Mouse (Mus musculus) ES-E14 (cell line): ENCODE measurements at regions not wholly inside any gene's neighbourhood (a gene's known extent, or its start where the extent isn't known, plus 50 kb on each side); places are given as distances from the start of the nearest gene placed in this dataset.

ENCODE experiments used
- DNase-seq: peaks from one replicate; pipeline ENCODE4 v3.0.0-alpha.2; 2013; ENCODE audit warnings: low read depth, low spot score
- H3K27ac ChIP-seq: 2 replicates; pipeline ENCODE4 v1.5.1; 2012; ENCODE audit warnings: low read depth, mild to moderate bottlenecking, low read length, moderate library complexity, mixed read lengths; ENCODE audit not compliant: poor library complexity, insufficient read depth, severe bottlenecking
- H3K36me3 ChIP-seq: 2 replicates; pipeline ENCODE4 v1.6.1; 2012; ENCODE audit warnings: mild to moderate bottlenecking, low read length, moderate library complexity, mixed read lengths; ENCODE audit not compliant: control insufficient read depth, poor library complexity, insufficient read depth, severe bottlenecking
- H3K4me1 ChIP-seq, 2 experiments: fragments of 150-350 bp in 1 of 2; sonication (generic) in 1 of 2; 2 replicates each; pipeline ENCODE4 v1.6.1; 2012; ENCODE audit warnings: low read length in 2 of 2, mild to moderate bottlenecking in 1 of 2, mixed read lengths in 1 of 2; ENCODE audit not compliant: control insufficient read depth in 2 of 2, insufficient read depth in 2 of 2, poor library complexity in 1 of 2
- H3K4me3 ChIP-seq, 2 experiments: fragments of 150-350 bp in 1 of 2; sonication (generic) in 1 of 2; 2 replicates each; pipeline ENCODE4 v1.5.1; 2012; ENCODE audit warnings: low read length in 2 of 2, low read depth in 1 of 2, mild to moderate bottlenecking in 1 of 2, mixed read lengths in 1 of 2; ENCODE audit not compliant: insufficient read depth in 1 of 2, poor library complexity in 1 of 2, severe bottlenecking in 1 of 2
- H3K9ac ChIP-seq: 2 replicates; pipeline ENCODE4 v1.6.1; 2012; ENCODE audit warnings: low read depth, mild to moderate bottlenecking, low read length, mixed read lengths; ENCODE audit not compliant: poor library complexity, insufficient read depth, severe bottlenecking
- H3K9me3 ChIP-seq: fragments of 150-350 bp; sonication (generic); 2 replicates; pipeline ENCODE4 v1.6.1; 2012; ENCODE audit warnings: low read depth, mild to moderate bottlenecking, low read length; ENCODE audit not compliant: control insufficient read depth, insufficient read depth
- CHD2 ChIP-seq: IDR thresholded peaks from 2 replicates; pipeline ENCODE4 v1.6.1; 2014; ENCODE audit warnings: mild to moderate bottlenecking, low read depth, low read length, inconsistent platforms
- HCFC1 ChIP-seq: IDR thresholded peaks from 2 replicates; pipeline ENCODE4 v1.6.1; 2012; ENCODE audit warnings: low read length, inconsistent platforms, borderline replicate concordance; ENCODE audit not compliant: insufficient read depth
- MAFK ChIP-seq: IDR thresholded peaks from 2 replicates; pipeline ENCODE4 v1.6.1; 2014; ENCODE audit warnings: mild to moderate bottlenecking, low read depth, low read length, inconsistent platforms; ENCODE audit not compliant: insufficient read depth
- ZC3H11A ChIP-seq: IDR thresholded peaks from 2 replicates; pipeline ENCODE4 v1.6.1; 2012; ENCODE audit warnings: low read depth, mild to moderate bottlenecking, inconsistent platforms, low read length, borderline replicate concordance
- ZNF384 ChIP-seq: IDR thresholded peaks from 2 replicates; pipeline ENCODE4 v1.6.1; 2012; ENCODE audit warnings: low read depth, low read length, inconsistent platforms
- in situ Hi-C, 2 experiments: fragments of 600-800 bp; cut with MboI; formaldehyde crosslinking; loops; one replicate each; pipeline ENCODE4 v1.15.1; 2025; ENCODE audit warnings: low sequenced_read_pairs in 2 of 2, inconsistent platforms in 1 of 2; ENCODE audit not compliant: unreplicated experiment in 2 of 2

- no peak for DNase-seq
- in situ Hi-C loops = no loop called here
- no peak for TF ChIP-seq CHD2
- TF ChIP-seq HCFC1 = no peak
- Histone ChIP-seq H3K4me3 (no peak overlapping the region), H3K9me3 (no peaks in the 10 kb centered on the region), H3K4me1 (peaks cover 0 to 2% of the 10 kb centered on the region in 2 experiments; a peak in 1 of 4 replicates), H3K36me3 (no peaks in the 10 kb centered on the region), H3K9ac (no peak overlapping the region), H3K27ac (no peak overlapping the region)
Measured at GRCm38 (mm10) chr5:29129724-29130123, 66.1 kb upstream of the Rnf32 start.

- in situ Hi-C loops = no loop called here
Measured at GRCm38 (mm10) chr5:29116942-29117341, 78.8 kb upstream of the Rnf32 start.

GRCm38 (mm10) chr5:29112531-29112930, 83.3 kb upstream of the Rnf32 start:
- TF ChIP-seq ZNF384 (no peak), HCFC1 (no peak), ZC3H11A (no peak), CHD2 (no peak), MAFK (no peak)
- no peak for DNase-seq
- in situ Hi-C loops = no loop called here
- Histone ChIP-seq H3K9me3 (no peaks in the 10 kb centered on the region), H3K9ac (no peak overlapping the region), H3K36me3 (no peaks in the 10 kb centered on the region), H3K4me3 (no peak overlapping the region), H3K4me1 (no peaks in the 10 kb centered on the region), H3K27ac (no peak overlapping the region)

More at GRCm38 (mm10) chr5:29116942-29117341, 78.8 kb upstream of the Rnf32 start:
- TF ChIP-seq HCFC1 (no peak), MAFK (no peak), CHD2 (no peak), ZC3H11A (no peak), ZNF384 (no peak)
- Histone ChIP-seq H3K27ac (no peak overlapping the region), H3K4me3 (no peak overlapping the region), H3K9ac (no peak overlapping the region), H3K4me1 (no peaks in the 10 kb centered on the region), H3K36me3 (no peaks in the 10 kb centered on the region), H3K9me3 (no peaks in the 10 kb centered on the region)
- DNase-seq = no peak

GRCm38 (mm10) chr5:29107276-29107675, 88.5 kb upstream of the Rnf32 start:
- H3K9ac ChIP-seq = no peak overlapping the region
- no peaks in the 10 kb centered on the region for H3K9me3 ChIP-seq
- no peak overlapping the region for H3K27ac ChIP-seq
- H3K4me3 ChIP-seq = no peak overlapping the region
- TF ChIP-seq ZC3H11A = no peak
- TF ChIP-seq ZNF384 = no peak
- TF ChIP-seq CHD2 = no peak
- no peak for TF ChIP-seq HCFC1
- TF ChIP-seq MAFK = no peak
- H3K4me1 ChIP-seq = no peaks in the 10 kb centered on the region
- no peak for DNase-seq
- in situ Hi-C loops = no loop called here
- H3K36me3 ChIP-seq = no peaks in the 10 kb centered on the region

- Histone ChIP-seq H3K9me3 (no peaks in the 10 kb centered on the region), H3K36me3 (no peaks in the 10 kb centered on the region), H3K27ac (no peak overlapping the region), H3K9ac (no peak overlapping the region), H3K4me3 (no peak overlapping the region), H3K4me1 (no peaks in the 10 kb centered on the region)
- TF ChIP-seq ZC3H11A = no peak
- TF ChIP-seq CHD2 = no peak
- TF ChIP-seq MAFK = no peak
- no peak for TF ChIP-seq HCFC1
- TF ChIP-seq ZNF384 = no peak
- in situ Hi-C loops = no loop called here
- DNase-seq = no peak
Measured at GRCm38 (mm10) chr5:29083288-29083687, 112.5 kb upstream of the Rnf32 start.
